Mouse (Mus musculus) layer of hippocampus, postnatal 36 days (tissue): ENCODE results near the gene Arid1a. TPM values are rescaled to one million over a fixed set of nuclear protein-coding genes. Genes with fewer than 3 reads are reported as not detected.
"Not testable (repeated sequence)": the region's sequence is repeated elsewhere in the genome, so short reads cannot be mapped to it uniquely, and the experiment has no call there.

Source experiments
- DNase-seq, 2 experiments: peaks; one replicate each; pipeline ENCODE4 v3.0.0; 2022
- microRNA-seq, 2 experiments: library from miRNA; unstranded; fragments of <30 nt; microRNA quantifications; one replicate each; pipeline ENCODE4 v1.2.0; 2021
- total RNA-seq, 2 experiments: library from RNA; stranded (reverse); gene quantifications; 2 replicates each; pipeline ENCODE4 v1.2.3; 2021

The Arid1a gene
- total RNA-seq, 2 experiments from 2014 or later, result 75.1 to 87.6 TPM

GRCm38 (mm10) chr4:133651986-133652385 is 104.6 kb downstream of the Arid1a start:
- no peak for DNase-seq

- DNase-seq, result no peak
Observed at GRCm38 (mm10) chr4:133651445-133651844, 105.1 kb downstream of the Arid1a start.

GRCm38 (mm10) chr4:133649989-133650699 is 106.4 kb downstream of the Arid1a start, which contains the start of gene Zdhhc18:
Zdhhc18 (minus strand) TSS chr4:133650154.
- DNase-seq, result peak; percentile 73 to 75

GRCm38 (mm10) chr4:133649464-133649863 is 107.1 kb downstream of the Arid1a start:
- not testable (repeated sequence) for DNase-seq

- DNase-seq, result no peak
Observed at GRCm38 (mm10) chr4:133645680-133646079, 110.9 kb downstream of the Arid1a start.

- DNase-seq, result no peak
Observed at GRCm38 (mm10) chr4:133645195-133645594, 111.4 kb downstream of the Arid1a start.

- no peak for DNase-seq
Observed at GRCm38 (mm10) chr4:133634043-133634410, 122.5 kb downstream of the Arid1a start.

- DNase-seq, result peak; percentile 86 to 88
Observed at GRCm38 (mm10) chr4:133633332-133634042, 123.1 kb downstream of the Arid1a start.

GRCm38 (mm10) chr4:133632483-133633327 is 123.9 kb downstream of the Arid1a start:
- DNase-seq, result peak in 1 of 2 experiments; percentile 36

GRCm38 (mm10) chr4:133631769-133632411 is 124.7 kb downstream of the Arid1a start:
- no peak for DNase-seq

- no peak for DNase-seq
Observed at GRCm38 (mm10) chr4:133631071-133631768, 125.3 kb downstream of the Arid1a start.

GRCm38 (mm10) chr4:133630326-133630920 is 126.1 kb downstream of the Arid1a start:
- no peak for DNase-seq

GRCm38 (mm10) chr4:133629191-133629590 is 127.4 kb downstream of the Arid1a start:
- DNase-seq, result no peak

Small RNA genes lying within 50 kb of the gene (microRNA-seq; reads per million reads assigned to microRNA genes)
- 0 to 0.63 reads per million in 2 experiments for gene Mir7227

Other genes starting within 250 kb of the Arid1a start
- under 1 TPM; 0.20 to 0.35 TPM for gene Kdf1, start 237.8 kb downstream of the Arid1a start, total RNA-seq
- gene Nudc, start 210.8 kb downstream of the Arid1a start, total RNA-seq, result 100 to 1,000 TPM; 122 to 123 TPM
- gene Nr0b2, start 203.4 kb downstream of the Arid1a start, total RNA-seq, result not detected
- gene Gpatch3, start 182.0 kb downstream of the Arid1a start, total RNA-seq, result 1 to 10 TPM; 7.0 to 7.2 TPM
- 10 to 100 TPM; 10.1 to 10.3 TPM for gene Gpn2, start 172.4 kb downstream of the Arid1a start, total RNA-seq
- 1 to 10 TPM; 1.5 to 1.9 TPM for gene Sfn, start 154.6 kb downstream of the Arid1a start, total RNA-seq
- gene Zdhhc18, start 106.6 kb downstream of the Arid1a start, total RNA-seq, result 10 to 100 TPM; 30.1 to 32.8 TPM
- gene Pigv, start 84.1 kb downstream of the Arid1a start, total RNA-seq, result 1 to 10 TPM; 8.3 to 9.1 TPM
- gene Rps6ka1, start 131.0 kb upstream of the Arid1a start, total RNA-seq, result 10 to 100 TPM in 1 of 2 experiments, 1 to 10 TPM in 1; 9.6 to 11.3 TPM
- 100 to 1,000 TPM; 119 to 123 TPM for gene Hmgn2, start 211.9 kb upstream of the Arid1a start, total RNA-seq
- 10 to 100 TPM; 57.8 to 62.6 TPM for gene Dhdds, start 244.1 kb upstream of the Arid1a start, total RNA-seq